Mouse (Mus musculus) neural tube, embryonic 12.5 days (tissue): Measurements from ENCODE around the gene Trpv1. TPM values are rescaled to one million over a fixed set of nuclear protein-coding genes. Genes with fewer than 3 reads are reported as not detected.

Experiments
- ATAC-seq: fragments of 200-750 bp; cut with Nextera tagmentation; 2 replicates; pipeline ENCODE4 v1.8.0; 2017; ENCODE audit warnings: low read depth, mild to moderate bottlenecking, moderate TSS enrichment, moderate library complexity; ENCODE audit not compliant: low FRiP score
- H3K27ac ChIP-seq: fragments of 300-500 bp; sonication (generic); 2 replicates; pipeline ENCODE4 v1.5.1; 2016
- H3K27me3 ChIP-seq: fragments of 300-500 bp; sonication (generic); replicated peaks from 2 replicates; pipeline ENCODE4 v1.6.1; 2016; ENCODE audit warnings: mild to moderate bottlenecking
- H3K36me3 ChIP-seq: fragments of 300-500 bp; sonication (generic); 2 replicates; pipeline ENCODE4 v1.6.1; 2016; ENCODE audit warnings: mild to moderate bottlenecking
- H3K4me1 ChIP-seq: fragments of 300-500 bp; sonication (generic); 2 replicates; pipeline ENCODE4 v1.6.1; 2016
- H3K4me2 ChIP-seq: fragments of 300-500 bp; sonication (generic); replicated peaks from 2 replicates; pipeline ENCODE4 v1.6.1; 2016; ENCODE audit warnings: mild to moderate bottlenecking
- H3K4me3 ChIP-seq: fragments of 300-500 bp; sonication (generic); 2 replicates; pipeline ENCODE4 v1.5.1; 2016
- H3K9ac ChIP-seq: fragments of 300-500 bp; sonication (generic); 2 replicates; pipeline ENCODE4 v1.6.1; 2016; ENCODE audit warnings: mild to moderate bottlenecking
- H3K9me3 ChIP-seq: fragments of 300-500 bp; sonication (generic); 2 replicates; pipeline ENCODE4 v1.6.1; 2016; ENCODE audit warnings: mild to moderate bottlenecking
- WGBS: fragments of 180-500 bp; shearing (Covaris S2); methylation state at CpG from one replicate; pipeline ENCODE4 v1.1.7; 2016; 5-methylcytosine and 5-hydroxymethylcytosine counted together
- polyA plus RNA-seq: library from polyadenylated mRNA; unstranded; fragments of >200 nt; fragmentation: Nextera tagmentation; extraction: Ambion mirVana; gene quantifications from 2 replicates; pipeline ENCODE4 v1.2.1, GENCODE M21; 2016

Gene Trpv1
- polyA plus RNA-seq = 0.38 and 0.98 TPM in 2 replicates

- Histone ChIP-seq H3K4me3 (no peak within 1 kb of the TSS), H3K27me3 (no peaks in the 10 kb centered on the region), H3K9me3 (peaks cover 2% of the 10 kb centered on the region; the same call in 1 of the 2 replicates), H3K4me1 (no peaks in the 10 kb centered on the region), H3K27ac (no peak within 1 kb of the TSS), H3K36me3 (no peaks in the 10 kb centered on the region), H3K4me2 (no peak within 1 kb of the TSS), H3K9ac (no peak within 1 kb of the TSS)
- ATAC-seq = no peak
- 76% methylated on average over 5 of the region's 5 CpGs for WGBS
Measured at GRCm38 (mm10) chr11:73233992-73234391, at the start of gene Trpv1. Gene Trpv1, plus strand, starts transcription at chr11:73234292.

- Histone ChIP-seq H3K4me1 (no peaks in the 10 kb centered on the region), H3K27ac (no peak overlapping the region), H3K9me3 (no peaks in the 10 kb centered on the region), H3K4me2 (no peak overlapping the region), H3K4me3 (no peak overlapping the region), H3K36me3 (peaks cover 82% of the 10 kb centered on the region), H3K9ac (no peak overlapping the region), H3K27me3 (no peaks in the 10 kb centered on the region)
- no peak for ATAC-seq
- 91% methylated on average over 10 of the region's 10 CpGs for WGBS
Measured at GRCm38 (mm10) chr11:73185872-73186615, 48.0 kb upstream of the Trpv1 start.

GRCm38 (mm10) chr11:73187231-73187630 is 46.9 kb upstream of the Trpv1 start:
- H3K36me3 ChIP-seq = peaks cover 90% of the 10 kb centered on the region
- no peak overlapping the region for H3K27ac ChIP-seq
- no peak overlapping the region for H3K4me3 ChIP-seq
- ATAC-seq = no peak
- no peak overlapping the region for H3K4me2 ChIP-seq
- H3K9ac ChIP-seq = no peak overlapping the region
- no peaks in the 10 kb centered on the region for H3K27me3 ChIP-seq
- H3K4me1 ChIP-seq = no peaks in the 10 kb centered on the region
- H3K9me3 ChIP-seq = no peaks in the 10 kb centered on the region
- 88% methylated on average over 6 of the region's 6 CpGs for WGBS

- Histone ChIP-seq H3K4me2 (no peak overlapping the region), H3K36me3 (peaks cover 59% of the 10 kb centered on the region), H3K4me1 (peaks cover 6% of the 10 kb centered on the region), H3K9me3 (no peaks in the 10 kb centered on the region), H3K27me3 (no peaks in the 10 kb centered on the region), H3K9ac (no peak overlapping the region), H3K27ac (no peak overlapping the region), H3K4me3 (no peak overlapping the region)
- ATAC-seq = no peak
- WGBS = 81% methylated on average over 6 of the region's 6 CpGs
Measured at GRCm38 (mm10) chr11:73193047-73193446, 41.0 kb upstream of the Trpv1 start.

GRCm38 (mm10) chr11:73194444-73194843 is 39.6 kb upstream of the Trpv1 start:
- Histone ChIP-seq H3K9me3 (no peaks in the 10 kb centered on the region), H3K36me3 (peaks cover 46% of the 10 kb centered on the region), H3K27ac (no peak overlapping the region), H3K4me2 (no peak overlapping the region), H3K9ac (no peak overlapping the region), H3K27me3 (no peaks in the 10 kb centered on the region), H3K4me3 (no peak overlapping the region), H3K4me1 (peaks cover 12% of the 10 kb centered on the region)
- ATAC-seq = no peak
- 81% methylated on average over 2 of the region's 2 CpGs for WGBS

GRCm38 (mm10) chr11:73198190-73198589 is 35.9 kb upstream of the Trpv1 start:
- no peak overlapping the region for H3K27ac ChIP-seq
- ATAC-seq = no peak
- 6% methylated on average over 1 of the region's 1 CpGs for WGBS

GRCm38 (mm10) chr11:73198603-73199229 is 35.4 kb upstream of the Trpv1 start, which contains the start of gene Ctns:
Gene Ctns, minus strand, starts transcription at chr11:73199042.
- H3K9me3 ChIP-seq = no peaks in the 10 kb centered on the region
- 2% methylated on average over 22 of the region's 22 CpGs for WGBS
- peaks cover 12% of the 10 kb centered on the region for H3K36me3 ChIP-seq
- H3K4me1 ChIP-seq = peaks cover 18% of the 10 kb centered on the region
- ATAC-seq = peak; percentile 95
- peak within 1 kb of the TSS; percentile 63 for H3K4me3 ChIP-seq
- no peaks in the 10 kb centered on the region for H3K27me3 ChIP-seq
- H3K4me2 ChIP-seq = peak within 1 kb of the TSS; percentile 93
- peak within 1 kb of the TSS; percentile 74 for H3K9ac ChIP-seq
- H3K27ac ChIP-seq = no peak within 1 kb of the TSS

More at GRCm38 (mm10) chr11:73198190-73198589, 35.9 kb upstream of the Trpv1 start:
- Histone ChIP-seq H3K4me1 (peaks cover 18% of the 10 kb centered on the region), H3K27me3 (no peaks in the 10 kb centered on the region), H3K4me3 (peak overlapping the region; percentile 63), H3K9ac (peak overlapping the region; percentile 74), H3K36me3 (peaks cover 12% of the 10 kb centered on the region), H3K9me3 (no peaks in the 10 kb centered on the region), H3K4me2 (peak overlapping the region; percentile 93)

- H3K4me1 ChIP-seq = peaks cover 18% of the 10 kb centered on the region
- H3K27ac ChIP-seq = no peak within 1 kb of the TSS
- WGBS = under 1% methylated on average over 32 of the region's 32 CpGs
Measured at GRCm38 (mm10) chr11:73199230-73199712, 34.8 kb upstream of the Trpv1 start, which contains the start of gene Shpk. Gene Shpk, plus strand, starts transcription at chr11:73199460.

GRCm38 (mm10) chr11:73199879-73200278 is 34.2 kb upstream of the Trpv1 start:
- H3K9me3 ChIP-seq = no peaks in the 10 kb centered on the region

More at GRCm38 (mm10) chr11:73199230-73199712, 34.8 kb upstream of the Trpv1 start, which contains the start of gene Shpk:
- peak within 1 kb of the TSS; percentile 74 for H3K9ac ChIP-seq
- H3K27me3 ChIP-seq = no peaks in the 10 kb centered on the region
- peak within 1 kb of the TSS; percentile 93 for H3K4me2 ChIP-seq
- H3K4me3 ChIP-seq = peak within 1 kb of the TSS; percentile 63
- ATAC-seq = peak; percentile 98
- no peaks in the 10 kb centered on the region for H3K9me3 ChIP-seq
- H3K36me3 ChIP-seq = peaks cover 10% of the 10 kb centered on the region

DNA sequence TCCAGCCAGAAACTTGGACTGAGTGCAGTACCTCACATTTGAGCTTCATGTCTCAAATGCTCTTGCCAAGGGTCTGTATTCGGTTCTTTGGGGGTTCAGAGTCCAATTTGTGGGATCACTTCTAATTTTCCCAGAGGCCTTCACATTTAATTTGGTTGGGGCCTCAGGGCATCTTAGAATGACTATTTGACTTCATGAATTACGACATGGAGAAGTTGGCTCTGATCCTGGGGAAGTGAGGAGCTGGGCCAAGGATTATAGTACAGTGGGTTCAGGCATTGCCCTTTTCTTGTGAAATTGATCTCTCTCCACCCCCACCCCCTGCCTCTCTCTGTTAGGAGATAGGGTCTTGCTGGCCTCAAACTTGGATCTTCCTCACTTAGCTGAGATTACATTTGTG is 33.1 kb upstream of the Trpv1 start:
- Histone ChIP-seq H3K36me3 (peaks cover 2% of the 10 kb centered on the region; the same call in 1 of the 2 replicates), H3K27me3 (no peaks in the 10 kb centered on the region), H3K4me1 (peaks cover 18% of the 10 kb centered on the region), H3K9me3 (no peaks in the 10 kb centered on the region), H3K27ac (no peak overlapping the region), H3K4me2 (no peak overlapping the region), H3K9ac (no peak overlapping the region), H3K4me3 (no peak overlapping the region)
- 71% methylated on average over 2 of the region's 2 CpGs for WGBS
- no peak for ATAC-seq

More at GRCm38 (mm10) chr11:73199879-73200278, 34.2 kb upstream of the Trpv1 start:
- Histone ChIP-seq H3K27ac (no peak overlapping the region), H3K27me3 (no peaks in the 10 kb centered on the region), H3K4me1 (peaks cover 18% of the 10 kb centered on the region), H3K9ac (peak overlapping the region; percentile 70), H3K4me2 (peak overlapping the region; percentile 93), H3K4me3 (peak overlapping the region; percentile 63), H3K36me3 (peaks cover 8% of the 10 kb centered on the region)
- ATAC-seq = no peak; the same call in 1 of the 2 replicates
- WGBS = 4% methylated on average over 12 of the region's 12 CpGs

- H3K4me2 ChIP-seq = no peak overlapping the region
- H3K4me1 ChIP-seq = peaks cover 18% of the 10 kb centered on the region
- WGBS = 33% methylated on average over 4 of the region's 4 CpGs
- H3K9me3 ChIP-seq = no peaks in the 10 kb centered on the region
- H3K4me3 ChIP-seq = no peak overlapping the region
- H3K27me3 ChIP-seq = no peaks in the 10 kb centered on the region
- H3K27ac ChIP-seq = no peak overlapping the region
- H3K9ac ChIP-seq = no peak overlapping the region
- no peaks in the 10 kb centered on the region for H3K36me3 ChIP-seq
- ATAC-seq = no peak
Measured at GRCm38 (mm10) chr11:73201597-73201996, 32.5 kb upstream of the Trpv1 start.

- H3K4me1 ChIP-seq = peaks cover 7% of the 10 kb centered on the region
- no peak overlapping the region for H3K9ac ChIP-seq
- H3K4me2 ChIP-seq = no peak overlapping the region
- no peak for ATAC-seq
- no peaks in the 10 kb centered on the region for H3K27me3 ChIP-seq
- WGBS = 90% methylated on average over 8 of the region's 8 CpGs
- H3K4me3 ChIP-seq = no peak overlapping the region
- H3K27ac ChIP-seq = no peak overlapping the region
- H3K9me3 ChIP-seq = no peaks in the 10 kb centered on the region
- no peaks in the 10 kb centered on the region for H3K36me3 ChIP-seq
Measured at GRCm38 (mm10) chr11:73203895-73204294, 30.2 kb upstream of the Trpv1 start.
